Mouse (Mus musculus) liver, postnatal 0 days (tissue): ENCODE results near the gene Rnf17. TPM values are rescaled to one million over a fixed set of nuclear protein-coding genes. Genes with fewer than 3 reads are reported as not detected.

ENCODE experiments used
- ATAC-seq: fragments of 200-750 bp; cut with Nextera tagmentation; 2 replicates; pipeline ENCODE4 v1.8.0; 2017; ENCODE audit warnings: mild to moderate bottlenecking, moderate library complexity
- DNase-seq: peaks from one replicate; pipeline ENCODE4 v3.0.0-alpha.2; 2016
- H3K27ac ChIP-seq: fragments of 300-500 bp; sonication (generic); 2 replicates; pipeline ENCODE4 v1.5.1; 2014; ENCODE audit warnings: antibody characterized with exemption, moderate library complexity, mild to moderate bottlenecking, low read depth
- H3K27me3 ChIP-seq: fragments of 300-500 bp; sonication (generic); 2 replicates; pipeline ENCODE4 v1.6.1; 2014; ENCODE audit warnings: low read length, control low read depth, mixed read lengths; ENCODE audit not compliant: insufficient read depth
- H3K36me3 ChIP-seq: fragments of 300-500 bp; sonication (generic); replicated peaks from 2 replicates; pipeline ENCODE4 v1.6.1; 2014; ENCODE audit warnings: mild to moderate bottlenecking, control low read depth, low read length, moderate library complexity, mixed read lengths; ENCODE audit not compliant: insufficient read depth
- H3K4me1 ChIP-seq: fragments of 300-500 bp; sonication (generic); 2 replicates; pipeline ENCODE4 v1.6.1; 2014; ENCODE audit warnings: antibody characterized with exemption, mild to moderate bottlenecking, control low read depth; ENCODE audit not compliant: insufficient read depth
- H3K4me2 ChIP-seq: fragments of 300-500 bp; sonication (generic); 2 replicates; pipeline ENCODE4 v1.6.1; 2014; ENCODE audit warnings: low read depth, mild to moderate bottlenecking, low read length, moderate library complexity, mixed read lengths
- H3K4me3 ChIP-seq: fragments of 300-500 bp; sonication (generic); 2 replicates; pipeline ENCODE4 v1.5.1; 2014; ENCODE audit warnings: low read depth, low read length
- H3K9ac ChIP-seq: fragments of 300-500 bp; sonication (generic); replicated peaks from 2 replicates; pipeline ENCODE4 v1.6.1; 2014; ENCODE audit warnings: mild to moderate bottlenecking, moderate library complexity
- H3K9me3 ChIP-seq: fragments of 300-500 bp; sonication (generic); 2 replicates; pipeline ENCODE4 v1.6.1; 2016; ENCODE audit warnings: mild to moderate bottlenecking, control low read depth, low read length, mixed read lengths
- CTCF ChIP-seq: sonication (generic); IDR thresholded peaks from 2 replicates; pipeline ENCODE4 v1.5.1; 2016; ENCODE audit warnings: antibody characterized with exemption, low read depth
- EP300 ChIP-seq: IDR thresholded peaks from 2 replicates; pipeline ENCODE4 v1.6.1; 2016; ENCODE audit warnings: antibody characterized with exemption, low read depth, mild to moderate bottlenecking
- WGBS: fragments of 180-500 bp; shearing (Covaris S2); extraction: QIAGEN DNeasy Blood & Tissue Kit; methylation state at CpG from one replicate; pipeline ENCODE4 v1.1.7; 2014; ENCODE audit not compliant: insufficient replicate concordance; 5-methylcytosine and 5-hydroxymethylcytosine counted together
- polyA plus RNA-seq: library from polyadenylated mRNA; unstranded; fragments of >200 nt; fragmentation: Nextera tagmentation; extraction: Ambion mirVana; gene quantifications from 2 replicates; pipeline ENCODE4 v1.2.1, GENCODE M21; 2015

Rnf17 gene
- polyA plus RNA-seq, 1 experiment from 2014 or later, result 0.70 TPM

DNA sequence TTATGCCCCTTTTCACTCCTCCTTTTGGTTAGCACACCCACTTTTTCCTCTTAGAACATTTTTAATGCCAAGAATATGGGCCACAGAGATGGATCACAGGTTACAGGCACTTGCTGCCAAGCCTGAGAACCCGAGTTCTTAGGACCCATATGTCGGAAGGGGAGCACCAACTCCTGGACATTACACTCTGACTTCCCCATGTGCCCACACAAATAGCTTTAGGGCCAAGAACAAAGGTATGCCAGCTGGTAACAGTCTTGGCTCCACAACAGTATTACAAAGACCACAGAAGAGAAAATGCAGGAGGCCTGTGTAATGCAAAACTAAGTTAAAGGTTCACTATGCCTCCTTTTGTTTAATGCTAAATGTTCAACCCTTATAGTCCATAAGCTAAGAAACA is 128.4 kb downstream of the Rnf17 start:
- TF ChIP-seq CTCF (no peak), EP300 (no peak)
- Histone ChIP-seq H3K4me1 (no peaks in the 10 kb centered on the region), H3K9me3 (no peaks in the 10 kb centered on the region), H3K36me3 (peaks cover 36% of the 10 kb centered on the region), H3K9ac (no peak overlapping the region), H3K4me3 (no peak overlapping the region), H3K27ac (no peak overlapping the region), H3K4me2 (no peak overlapping the region), H3K27me3 (no peaks in the 10 kb centered on the region)
- DNase-seq (no peak), ATAC-seq (no peak)
- 81% methylated on average over 2 of the region's 2 CpGs for WGBS

DNA sequence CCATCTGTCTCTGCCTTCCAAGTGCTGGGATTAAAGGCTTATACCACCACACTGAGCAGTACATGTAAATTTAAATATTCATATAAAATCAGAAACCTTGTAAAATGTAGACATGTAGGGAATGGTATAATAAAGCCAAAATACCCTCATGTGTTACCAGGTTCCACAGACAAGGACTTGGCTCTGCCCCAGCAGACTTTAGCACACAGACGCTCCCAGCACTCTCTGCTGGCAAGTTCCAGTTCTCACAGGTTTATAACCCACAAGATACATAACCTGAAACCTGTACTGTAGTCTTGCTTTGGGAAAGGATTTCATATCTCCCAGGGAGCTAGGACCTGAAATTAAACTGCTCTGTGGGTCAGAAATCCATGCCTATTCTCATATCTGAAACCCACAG is 142.6 kb downstream of the Rnf17 start:
- H3K4me3 ChIP-seq, result no peak overlapping the region
- H3K27me3 ChIP-seq, result no peaks in the 10 kb centered on the region
- H3K4me2 ChIP-seq, result no peak overlapping the region
- WGBS, result 79% methylated on average over 1 of the region's 1 CpGs
- no peak for TF ChIP-seq EP300
- TF ChIP-seq CTCF, result no peak
- no peak overlapping the region for H3K9ac ChIP-seq
- H3K27ac ChIP-seq, result no peak overlapping the region
- no peak for ATAC-seq
- DNase-seq, result no peak
- H3K36me3 ChIP-seq, result peaks cover 14% of the 10 kb centered on the region
- H3K9me3 ChIP-seq, result no peaks in the 10 kb centered on the region
- H3K4me1 ChIP-seq, result no peaks in the 10 kb centered on the region

DNA sequence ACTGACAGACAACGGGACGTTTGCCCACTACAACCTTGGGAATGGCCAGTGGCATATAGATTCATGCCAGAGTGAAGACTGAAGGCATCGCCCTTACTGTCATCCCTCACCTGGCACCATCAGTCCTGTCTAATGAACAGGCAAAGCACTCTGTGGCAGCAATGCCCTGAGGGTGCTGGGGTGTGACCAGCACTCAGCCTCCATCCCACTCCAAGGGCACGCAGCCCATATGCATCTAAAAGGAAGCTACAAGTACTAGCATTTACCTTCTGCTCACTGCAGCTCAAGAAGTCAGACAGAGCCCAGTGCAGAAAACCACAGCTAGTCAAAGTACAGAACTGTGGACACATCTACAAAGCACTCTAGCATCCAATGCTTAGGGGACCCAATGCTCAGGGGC is 143.1 kb downstream of the Rnf17 start:
- Histone ChIP-seq H3K4me2 (no peak overlapping the region), H3K4me1 (no peaks in the 10 kb centered on the region), H3K4me3 (no peak overlapping the region), H3K9ac (no peak overlapping the region), H3K36me3 (peaks cover 14% of the 10 kb centered on the region), H3K27ac (no peak overlapping the region), H3K9me3 (no peaks in the 10 kb centered on the region), H3K27me3 (no peaks in the 10 kb centered on the region)
- WGBS, result 85% methylated on average over 4 of the region's 4 CpGs
- TF ChIP-seq CTCF (no peak), EP300 (no peak)
- ATAC-seq (no peak), DNase-seq (no peak)

DNA sequence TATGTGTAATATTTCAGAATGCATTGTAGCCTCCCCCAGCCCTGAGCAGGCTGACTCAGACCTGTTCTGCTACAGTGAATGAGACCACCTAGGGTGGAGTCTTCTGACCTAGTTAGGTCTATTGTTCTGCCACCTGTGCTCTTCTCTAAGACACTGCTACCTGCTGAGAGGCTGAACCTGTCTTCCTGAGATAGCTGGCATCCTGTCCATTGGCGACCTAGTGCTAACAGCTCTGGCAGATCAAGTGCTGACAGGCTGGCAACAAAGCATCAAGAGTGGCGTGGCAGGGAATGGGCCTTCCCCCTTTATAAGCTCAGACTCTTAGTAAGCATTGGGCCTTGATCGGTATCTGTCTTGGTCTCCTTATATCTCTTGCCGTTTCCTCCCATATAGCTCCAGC is 148.6 kb downstream of the Rnf17 start:
- no peaks in the 10 kb centered on the region for H3K4me1 ChIP-seq
- H3K27me3 ChIP-seq, result no peaks in the 10 kb centered on the region
- peaks cover 27% of the 10 kb centered on the region for H3K36me3 ChIP-seq
- no peak overlapping the region for H3K4me3 ChIP-seq
- no peak overlapping the region for H3K4me2 ChIP-seq
- WGBS, result 79% methylated on average over 4 of the region's 4 CpGs
- TF ChIP-seq EP300 (no peak), CTCF (no peak)
- peak; percentile 3 for DNase-seq
- no peaks in the 10 kb centered on the region for H3K9me3 ChIP-seq
- H3K27ac ChIP-seq, result no peak overlapping the region
- H3K9ac ChIP-seq, result no peak overlapping the region
- ATAC-seq, result no peak

DNA sequence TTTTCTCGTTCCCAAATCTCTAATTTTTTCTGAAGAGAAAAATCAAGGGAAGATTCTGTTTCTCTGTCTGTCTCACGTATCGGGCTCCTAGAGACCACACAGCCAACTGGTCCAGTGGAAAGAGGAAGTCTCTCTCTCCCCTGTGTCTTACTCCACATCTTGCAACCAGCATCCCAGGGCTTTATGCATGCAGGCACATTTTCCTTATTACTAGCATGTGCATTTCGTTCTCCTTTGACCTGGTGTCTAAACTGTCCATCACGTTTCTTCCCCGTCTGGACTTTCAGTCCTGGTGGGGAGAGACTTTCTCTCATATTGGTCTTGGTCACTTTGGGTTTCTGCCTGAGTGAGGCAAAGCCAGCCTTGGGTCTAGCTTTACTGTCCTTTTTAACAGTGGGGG is 150.5 kb downstream of the Rnf17 start:
- WGBS, result 75% methylated on average over 6 of the region's 6 CpGs
- Histone ChIP-seq H3K4me3 (no peak overlapping the region), H3K9me3 (no peaks in the 10 kb centered on the region), H3K4me1 (no peaks in the 10 kb centered on the region), H3K36me3 (peaks cover 27% of the 10 kb centered on the region), H3K27ac (no peak overlapping the region), H3K4me2 (no peak overlapping the region), H3K9ac (no peak overlapping the region), H3K27me3 (no peaks in the 10 kb centered on the region)
- TF ChIP-seq CTCF, result no peak
- TF ChIP-seq EP300, result no peak
- ATAC-seq, result no peak
- no peak for DNase-seq

DNA sequence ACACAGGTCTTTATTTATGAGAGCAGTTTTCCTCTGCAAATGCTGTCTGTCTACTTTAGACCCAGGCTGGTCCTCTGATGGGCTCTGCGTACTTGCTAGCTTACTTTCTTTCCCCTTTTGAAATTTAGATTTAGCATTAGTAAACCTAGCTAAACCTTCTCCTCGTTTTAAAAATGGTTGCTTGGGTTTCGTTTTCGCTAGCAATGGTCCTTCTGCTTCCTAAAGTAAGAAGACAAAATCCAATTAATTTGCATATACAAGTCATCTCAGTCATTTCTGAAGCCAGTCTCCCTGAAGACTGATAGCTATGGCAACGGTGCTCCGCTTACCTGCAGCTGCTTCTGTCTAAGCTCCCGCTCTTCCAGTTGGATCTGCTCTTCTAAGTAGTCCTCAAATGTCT is 150.9 kb downstream of the Rnf17 start:
- no peak for DNase-seq
- no peak for ATAC-seq
- TF ChIP-seq EP300 (no peak), CTCF (no peak)
- WGBS, result 84% methylated on average over 7 of the region's 7 CpGs
- Histone ChIP-seq H3K36me3 (peaks cover 27% of the 10 kb centered on the region), H3K9me3 (no peaks in the 10 kb centered on the region), H3K9ac (no peak overlapping the region), H3K4me3 (no peak overlapping the region), H3K27me3 (no peaks in the 10 kb centered on the region), H3K4me2 (no peak overlapping the region), H3K27ac (no peak overlapping the region), H3K4me1 (no peaks in the 10 kb centered on the region)

DNA sequence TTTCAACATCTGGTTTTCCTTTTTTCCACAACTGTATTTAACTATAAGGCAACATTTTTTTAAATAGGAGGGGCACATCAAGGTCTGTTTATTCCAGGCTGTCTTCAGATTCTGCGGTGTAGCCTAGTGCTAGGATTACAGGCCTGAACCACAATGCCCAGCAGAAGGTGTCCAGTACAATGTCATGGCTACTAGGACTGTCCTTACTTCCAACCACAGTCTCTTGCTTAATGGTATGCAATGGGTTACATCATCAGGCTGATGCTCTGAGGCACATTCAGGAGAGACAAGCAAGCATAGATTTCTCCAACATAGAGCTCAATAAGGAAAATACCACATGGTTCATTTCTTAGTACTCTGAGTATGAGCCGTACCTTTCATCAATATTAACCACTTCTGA is 152.3 kb downstream of the Rnf17 start:
- peaks cover 20% of the 10 kb centered on the region for H3K36me3 ChIP-seq

More for the DNA sequence above, 152.3 kb downstream of the Rnf17 start:
- H3K4me1 ChIP-seq, result no peaks in the 10 kb centered on the region
- no peak overlapping the region for H3K4me3 ChIP-seq
- TF ChIP-seq CTCF (no peak), EP300 (no peak)
- no peak for ATAC-seq
- no peaks in the 10 kb centered on the region for H3K27me3 ChIP-seq
- H3K9ac ChIP-seq, result no peak overlapping the region
- 89% methylated on average over 2 of the region's 2 CpGs for WGBS
- no peak overlapping the region for H3K4me2 ChIP-seq
- no peak overlapping the region for H3K27ac ChIP-seq
- DNase-seq, result no peak
- no peaks in the 10 kb centered on the region for H3K9me3 ChIP-seq
